9 mouse cellular contexts compared by ENCODE assay signal in genomic region chr2:76970669-76971068, GRCm38 (mm10). TPM values are rescaled to one million over a fixed set of nuclear protein-coding genes. Genes with fewer than 3 reads are reported as not detected.
DNase-seq lines count a peak whose midpoint lies in the region; ATAC-seq and TF ChIP-seq lines count a peak whose summit lies in the region.
"Had no signal": no experiment of that assay in that cellular context is flagged by ENCODE, and none has a peak within 500 bp of the region (broad histone marks: within the 10 kb centered on the region; RNA-seq: fewer than 3 reads in every experiment).

No protein-coding gene starts in this region.

- TF ChIP-seq CTCF in left cerebral cortex, adult 2 months (IDR thresholded peaks at IDR 0.05): peak; percentile 68

- H3K27me3 ChIP-seq in forebrain, embryonic 15.5 days: no peaks in the 10 kb centered on the region
- no peaks in the 10 kb centered on the region; the same call in 1 of the 2 replicates for H3K27me3 ChIP-seq in neural tube, embryonic 13.5 days
- H3K27me3 ChIP-seq: lung, embryonic 15.5 days had no signal

- H3K9me3 ChIP-seq in forebrain, embryonic 15.5 days: no peaks in the 10 kb centered on the region
- H3K9me3 ChIP-seq in neural tube, embryonic 13.5 days: no peaks in the 10 kb centered on the region
- H3K9me3 ChIP-seq: lung, embryonic 15.5 days had no signal

- 15% methylated on average over 4 of the region's 4 CpGs for WGBS in forebrain, embryonic 15.5 days
- 22% methylated on average over 4 of the region's 4 CpGs for WGBS in neural tube, embryonic 13.5 days

- 0 out of 2 replicates have a peak, but pooled peaks cover 2% of the 10 kb centered on the region for H3K4me1 ChIP-seq in forebrain, embryonic 15.5 days
- no peaks in the 10 kb centered on the region for H3K4me1 ChIP-seq in neural tube, embryonic 13.5 days (replicated peaks)
- H3K4me1 ChIP-seq: lung, embryonic 15.5 days had no signal

- DNase-seq in left cerebral cortex, adult 2 months (ENCODE audit: extremely low spot score in 1 of 2, low spot score in 2 of 2): no peak
- no peak for DNase-seq in left cerebral cortex, postnatal 25 days (ENCODE audit: low spot score in 2 of 2)
- DNase-seq in ZHBTc4 (ENCODE audit: low read depth, low spot score): peak; percentile 27
- no peak for DNase-seq in cerebellum, postnatal 36 days
- no peak for DNase-seq in lung, adult 18-20 months
- DNase-seq: gastrocnemius, postnatal 25 days had no signal

- intact Hi-C loops in left cerebral cortex, adult 2 months (cut with DNase I): loop anchor here (1.0 to 10.0 kb wide), 4 partner anchors 234 to 737 kb away; no protein-coding TSS in a partner anchor
- intact Hi-C loops in left cerebral cortex, postnatal 25 days (cut with DNase I): loop anchor here (1.0 to 10.0 kb wide), 5 partner anchors 112 to 1052 kb away; no protein-coding TSS in a partner anchor

- no peak overlapping the region for H3K9ac ChIP-seq in forebrain, embryonic 15.5 days (replicated peaks)
- H3K9ac ChIP-seq in neural tube, embryonic 13.5 days: no peak overlapping the region
- H3K9ac ChIP-seq: lung, embryonic 15.5 days had no signal

- H3K4me2 ChIP-seq in forebrain, embryonic 15.5 days (replicated peaks): 0 out of 2 replicates have a peak overlapping the region, but pooled peaks have one; percentile 33
- H3K4me2 ChIP-seq in neural tube, embryonic 13.5 days: no peak overlapping the region
- H3K4me2 ChIP-seq: lung, embryonic 15.5 days had no signal

- H3K27ac ChIP-seq in left cerebral cortex, adult 2 months: no peak overlapping the region
- H3K27ac ChIP-seq in forebrain, embryonic 15.5 days (replicated peaks): no peak overlapping the region
- H3K27ac ChIP-seq in neural tube, embryonic 13.5 days (replicated peaks): no peak overlapping the region
- H3K27ac ChIP-seq: lung, embryonic 15.5 days had no signal

- ATAC-seq in forebrain, embryonic 15.5 days (replicated peaks): peak; percentile 72
- ATAC-seq in neural tube, embryonic 13.5 days (ENCODE audit: low read depth): peak; percentile 60

- no peaks in the 10 kb centered on the region for H3K36me3 ChIP-seq in forebrain, embryonic 15.5 days
- H3K36me3 ChIP-seq in neural tube, embryonic 13.5 days: no peaks in the 10 kb centered on the region
- H3K36me3 ChIP-seq: lung, embryonic 15.5 days had no signal

- H3K4me3 ChIP-seq in left cerebral cortex, adult 2 months: peak overlapping the region; percentile 23; the same call in 1 of the 2 replicates
- H3K4me3 ChIP-seq in forebrain, embryonic 15.5 days: no peak overlapping the region
- H3K4me3 ChIP-seq in neural tube, embryonic 13.5 days: no peak overlapping the region
- H3K4me3 ChIP-seq: lung, embryonic 15.5 days had no signal

RNA-seq across cellular contexts. Expression of gene Ttn, which starts 11.7 kb away (rescaled TPM):
- 1 to 10 TPM in 1 of 2 experiments, under 1 TPM in 1; 0.54 to 1.3 TPM for total RNA-seq in left cerebral cortex, adult 2 months (2021)
- total RNA-seq in left cerebral cortex, postnatal 25 days (2021): under 1 TPM; 0.85 to 0.89 TPM
- 0.38 and 1.0 TPM in 2 replicates for polyA plus RNA-seq in forebrain, embryonic 15.5 days (2015; fragmentation: Nextera tagmentation; extraction: Ambion mirVana)
- 3.9 and 9.3 TPM in 2 replicates for polyA plus RNA-seq in neural tube, embryonic 13.5 days (2015; fragmentation: Nextera tagmentation; extraction: Ambion mirVana)
